Mouse (Mus musculus) ES-E14 (cell line): ENCODE data around the gene Taar1.

Experiments used
- HCFC1 ChIP-seq: IDR thresholded peaks from 2 replicates; pipeline ENCODE4 v1.6.1; 2012; ENCODE audit warnings: low read length, inconsistent platforms, borderline replicate concordance; ENCODE audit not compliant: insufficient read depth
- ZC3H11A ChIP-seq: IDR thresholded peaks from 2 replicates; pipeline ENCODE4 v1.6.1; 2012; ENCODE audit warnings: low read depth, mild to moderate bottlenecking, inconsistent platforms, low read length, borderline replicate concordance
- ZNF384 ChIP-seq: IDR thresholded peaks from 2 replicates; pipeline ENCODE4 v1.6.1; 2012; ENCODE audit warnings: low read depth, low read length, inconsistent platforms

DNA sequence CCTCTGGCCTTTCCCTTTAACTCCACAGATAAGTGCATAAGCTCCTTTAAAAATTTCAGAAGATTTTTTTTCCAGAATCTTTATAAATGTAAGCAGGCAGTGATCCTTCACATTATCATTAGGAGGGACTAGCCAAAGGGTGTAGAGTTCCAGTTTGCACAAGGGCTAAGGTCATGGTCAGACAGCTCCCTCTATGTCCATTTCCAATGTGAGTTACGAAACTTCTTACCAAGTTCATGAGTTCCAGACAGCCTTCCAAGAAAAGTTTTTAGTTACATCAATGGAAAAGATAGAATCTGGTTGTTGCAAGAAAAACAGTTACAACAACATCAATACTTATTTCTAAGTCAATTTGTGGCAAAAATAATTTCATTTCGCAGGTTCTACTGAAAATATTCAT, 3.8 kb downstream of the Taar1 start:
- TF ChIP-seq ZC3H11A (no peak), ZNF384 (no peak), HCFC1 (no peak)
